Mouse (Mus musculus) MEL (cell line): Measurements from ENCODE around the gene Arsb. TPM values are rescaled to one million over a fixed set of nuclear protein-coding genes. Genes with fewer than 3 reads are reported as not detected.

Source experiments
- DNase-seq: peaks from one replicate; pipeline ENCODE4 v3.0.0; 2011; ENCODE audit warnings: low read depth, low spot score
- H3K27ac ChIP-seq: 2 replicates; pipeline ENCODE4 v1.5.1; 2012; ENCODE audit warnings: low read depth, mild to moderate bottlenecking, control low read depth, low read length, moderate library complexity; ENCODE audit not compliant: control insufficient read depth
- H3K27me3 ChIP-seq, 2 experiments: fragments of 150-350 bp in 1 of 2; sonication (generic) in 1 of 2; 2 replicates each; pipeline ENCODE4 v1.6.1; 2012; ENCODE audit warnings: low read length in 2 of 2, mild to moderate bottlenecking in 2 of 2, improper control_type of control experiment in 1 of 2, moderate library complexity in 1 of 2; ENCODE audit not compliant: insufficient read depth in 2 of 2, control insufficient read depth in 1 of 2
- H3K36me3 ChIP-seq, 2 experiments: 2 replicates each; pipeline ENCODE4 v1.6.1; 2012 to 2014; ENCODE audit warnings: low read length in 2 of 2, improper control_type of control experiment in 1 of 2, inconsistent platforms in 1 of 2, mild to moderate bottlenecking in 1 of 2; ENCODE audit not compliant: insufficient read depth in 2 of 2, control insufficient read depth in 1 of 2
- H3K4me1 ChIP-seq, 2 experiments: fragments of 150-350 bp in 1 of 2; sonication (generic) in 1 of 2; 2 replicates each; pipeline ENCODE4 v1.6.1; 2012; ENCODE audit warnings: low read length in 2 of 2, improper control_type of control experiment in 1 of 2, mild to moderate bottlenecking in 1 of 2; ENCODE audit not compliant: insufficient read depth in 2 of 2, control insufficient read depth in 1 of 2
- H3K4me3 ChIP-seq, 2 experiments: fragments of 150-350 bp in 1 of 2; sonication (generic) in 1 of 2; 2 replicates each; pipeline ENCODE4 v1.5.1; 2012; ENCODE audit warnings: low read depth in 2 of 2, low read length in 2 of 2, mild to moderate bottlenecking in 2 of 2, moderate library complexity in 2 of 2, control low read depth in 1 of 2, improper control_type of control experiment in 1 of 2; ENCODE audit not compliant: control insufficient read depth in 1 of 2, insufficient read depth in 1 of 2
- H3K79me2 ChIP-seq: 2 replicates; pipeline ENCODE4 v1.6.1; 2012; ENCODE audit warnings: mild to moderate bottlenecking, low read length, moderate library complexity; ENCODE audit not compliant: control insufficient read depth, poor library complexity, insufficient read depth
- H3K9ac ChIP-seq: 2 replicates; pipeline ENCODE4 v1.6.1; 2012; ENCODE audit warnings: low read depth, mild to moderate bottlenecking, control low read depth, low read length, moderate library complexity; ENCODE audit not compliant: control insufficient read depth, poor library complexity, severe bottlenecking
- H3K9me3 ChIP-seq: fragments of 150-350 bp; sonication (generic); replicated peaks from 2 replicates; pipeline ENCODE4 v1.6.1; 2012; ENCODE audit warnings: mild to moderate bottlenecking, low read length, improper control_type of control experiment, moderate library complexity; ENCODE audit not compliant: insufficient read depth
- CHD1 ChIP-seq: IDR thresholded peaks from 2 replicates; pipeline ENCODE4 v1.6.1; 2012; ENCODE audit warnings: low read depth, mild to moderate bottlenecking, inconsistent platforms, low read length, improper control_type of control experiment
- EP300 ChIP-seq, 2 experiments: IDR thresholded peaks; 2 replicates each; pipeline ENCODE4 v1.6.1; 2011; ENCODE audit warnings: improper control_type of control experiment in 2 of 2, low read length in 2 of 2, low read depth in 1 of 2, mild to moderate bottlenecking in 1 of 2
- GABPA ChIP-seq: IDR thresholded peaks from 2 replicates; pipeline ENCODE4 v1.6.1; 2012; ENCODE audit warnings: low read depth, mild to moderate bottlenecking, inconsistent platforms, low read length, improper control_type of control experiment, moderate library complexity
- HCFC1 ChIP-seq: IDR thresholded peaks from 2 replicates; pipeline ENCODE4 v1.6.1; 2012; ENCODE audit warnings: low read depth, mild to moderate bottlenecking, inconsistent platforms, low read length, improper control_type of control experiment, moderate library complexity
- KAT2A ChIP-seq: conservative IDR thresholded peaks from 2 replicates; pipeline ENCODE4 v1.6.1; 2012; ENCODE audit warnings: low read depth, low read length, improper control_type of control experiment, inconsistent platforms
- MAX ChIP-seq: IDR thresholded peaks from 2 replicates; pipeline ENCODE4 v1.6.1; 2011; ENCODE audit warnings: low read length, improper control_type of control experiment
- MYB ChIP-seq: IDR thresholded peaks from 2 replicates; pipeline ENCODE4 v1.6.1; 2011; ENCODE audit warnings: mild to moderate bottlenecking, low read depth, low read length, improper control_type of control experiment
- NELFE ChIP-seq: IDR thresholded peaks from 2 replicates; pipeline ENCODE4 v1.6.1; 2011; ENCODE audit warnings: low read depth, low read length, improper control_type of control experiment
- NRF1 ChIP-seq: IDR thresholded peaks from 2 replicates; pipeline ENCODE4 v1.6.1; 2014; ENCODE audit warnings: low read depth, mild to moderate bottlenecking, inconsistent platforms, low read length, improper control_type of control experiment, moderate library complexity; ENCODE audit not compliant: poor library complexity, insufficient read depth, severe bottlenecking
- POLR2AphosphoS5 ChIP-seq: IDR thresholded peaks from 2 replicates; pipeline ENCODE4 v1.6.1; 2012; ENCODE audit warnings: low read depth, borderline replicate concordance, mild to moderate bottlenecking, inconsistent platforms, low read length, moderate library complexity, mixed read lengths
- SIN3A ChIP-seq: IDR thresholded peaks from 2 replicates; pipeline ENCODE4 v1.6.1; 2012; ENCODE audit warnings: low read length, improper control_type of control experiment, inconsistent platforms
- USF2 ChIP-seq, 2 experiments: IDR thresholded peaks; 2 replicates each; pipeline ENCODE4 v1.6.1; 2011 to 2012; ENCODE audit warnings: improper control_type of control experiment in 2 of 2, low read length in 2 of 2, borderline replicate concordance in 1 of 2, inconsistent platforms in 1 of 2, low read depth in 1 of 2, mild to moderate bottlenecking in 1 of 2; ENCODE audit not compliant: insufficient read depth in 1 of 2
- ZKSCAN1 ChIP-seq: IDR thresholded peaks from 2 replicates; pipeline ENCODE4 v1.6.1; 2012; ENCODE audit warnings: low read depth, mild to moderate bottlenecking, inconsistent platforms, low read length, improper control_type of control experiment, moderate library complexity
- polyA plus RNA-seq, 2 experiments: library from polyadenylated mRNA; stranded (reverse) in 1 of 2; unstranded in 1 of 2; fragments of >175 nt in 1 of 2; fragments of >200 nt in 1 of 2; gene quantifications; 2 replicates each; pipeline versions ENCODE4 v1.2.1 to v1.2.4; 2012; ENCODE audit warnings: low replicate concordance in 2 of 2, low read depth in 1 of 2; ENCODE audit not compliant: insufficient read length in 2 of 2, insufficient read depth in 1 of 2, missing spikeins in 1 of 2
- total RNA-seq: library from RNA; depleted of rRNA; stranded (reverse); fragments of 300-350 nt; gene quantifications from 2 replicates; pipeline ENCODE4 v1.2.3, GENCODE M21; 2012; rRNA removed

Arsb gene
- total RNA-seq (0.04 TPM in 1 of 2 replicates, not detected in the other), polyA plus RNA-seq (under 1 TPM in 1 of 2 experiments, not detected in 1; 0.07 TPM)

- H3K9ac ChIP-seq: peak within 1 kb of the TSS; percentile 43
- H3K27me3 ChIP-seq: no peaks in the 10 kb centered on the region
- TF ChIP-seq SIN3A (no peak), EP300 (IDR thresholded peaks at IDR 0.05; ENCODE audit: low read depth in 1 of 2, low read length in 2 of 2) (no peak), ZKSCAN1 (no peak), MAX (no peak), MYB (no peak), KAT2A (no peak), CHD1 (no peak), NRF1 (peak; percentile 75)
- TF ChIP-seq, all 39 proteins: peak for 1
- H3K36me3 ChIP-seq: no peaks in the 10 kb centered on the region
- no peaks in the 10 kb centered on the region for H3K79me2 ChIP-seq
- DNase-seq: peak; percentile 57
- peak within 1 kb of the TSS; percentile 41 to 51; a peak in 3 of 4 replicates for H3K4me3 ChIP-seq
- no peaks in the 10 kb centered on the region for H3K4me1 ChIP-seq
- H3K27ac ChIP-seq: no peak within 1 kb of the TSS
- no peaks in the 10 kb centered on the region for H3K9me3 ChIP-seq
Observed at GRCm38 (mm10) chr13:93771588-93772278, at the start of gene Arsb. Gene Arsb, plus strand, starts transcription at chr13:93771630.

- Histone ChIP-seq H3K27ac (no peak overlapping the region), H3K36me3 (no peaks in the 10 kb centered on the region), H3K79me2 (no peaks in the 10 kb centered on the region), H3K4me1 (no peaks in the 10 kb centered on the region), H3K9ac (no peak overlapping the region), H3K4me3 (no peak overlapping the region), H3K9me3 (no peaks in the 10 kb centered on the region), H3K27me3 (peaks cover 0 to 3% of the 10 kb centered on the region in 2 experiments; a peak in 3 of 4 replicates)
- TF ChIP-seq NELFE (no peak), POLR2AphosphoS5 (no peak), MYB (no peak), USF2 (IDR thresholded peaks at IDR 0.05; ENCODE audit: borderline replicate concordance in 1 of 2, insufficient read depth in 1 of 2, low read depth in 1 of 2, low read length in 2 of 2) (no peak), NRF1 (no peak), HCFC1 (no peak), GABPA (no peak)
- DNase-seq: no peak
Observed at GRCm38 (mm10) chr13:93721916-93722315, 49.5 kb upstream of the Arsb start.
